Mouse (Mus musculus): ENCODE measurements around the gene Olfr1427. TPM values are rescaled to one million over a fixed set of nuclear protein-coding genes. Genes with fewer than 3 reads are reported as not detected.
"Not testable (repeated sequence)": the region's sequence is repeated elsewhere in the genome, so short reads cannot be mapped to it uniquely, and the experiment has no call there.

Olfr1427 gene
- polyA plus RNA-seq, 1 experiment, result not detected

- not testable (repeated sequence) for H3K27me3 ChIP-seq (ENCODE audit: control insufficient read depth); H3K9me3 ChIP-seq (ENCODE audit: control insufficient read depth, low read length); H3K4me1 ChIP-seq (ENCODE audit: control insufficient read depth); H3K4me3 ChIP-seq (replicated peaks); H3K36me3 ChIP-seq (ENCODE audit: control insufficient read depth)
These were observed 40.6 kb downstream of the Olfr1427 start, which contains the start of gene Olfr1424 for GRCm38 (mm10) chr19:12062582-12062981. Gene Olfr1424, minus strand, starts transcription at chr19:12062682.

Other genes with a start within 250 kb of the Olfr1427 start
- gene Olfr1418, start 242.3 kb downstream of the Olfr1427 start, polyA plus RNA-seq (2012), result not detected in 2 replicates
- gene Olfr1419, start 228.2 kb downstream of the Olfr1427 start, polyA plus RNA-seq (2012), result not detected in 2 replicates
- gene Olfr1420, start 216.8 kb downstream of the Olfr1427 start, polyA plus RNA-seq (2012), result not detected in 2 replicates
- 0.16 and 0.23 TPM in 2 replicates for gene Patl1, start 190.9 kb downstream of the Olfr1427 start, polyA plus RNA-seq (2012)
- gene Osbp, start 137.4 kb downstream of the Olfr1427 start, polyA plus RNA-seq (2012), result 0.53 and 0.59 TPM in 2 replicates
- gene Olfr1423, start 62.0 kb downstream of the Olfr1427 start, polyA plus RNA-seq (2012), result not detected in 2 replicates
- not detected in 2 replicates for gene Olfr1424, start 40.7 kb downstream of the Olfr1427 start, polyA plus RNA-seq (2012)
- not detected in 2 replicates for gene Olfr1425, start 25.6 kb downstream of the Olfr1427 start, polyA plus RNA-seq (2012)
- not detected in 2 replicates for gene Olfr1426, start 11.3 kb downstream of the Olfr1427 start, polyA plus RNA-seq (2012)
- not detected in 2 replicates for gene Olfr1428, start 12.6 kb upstream of the Olfr1427 start, polyA plus RNA-seq (2012)
- gene Olfr76, start 19.9 kb upstream of the Olfr1427 start, polyA plus RNA-seq (2012), result not detected in 2 replicates
- not detected in 2 replicates for gene Olfr1555-ps1, start 66.8 kb upstream of the Olfr1427 start, polyA plus RNA-seq (2012)
- gene Olfr1431, start 97.3 kb upstream of the Olfr1427 start, polyA plus RNA-seq (2012), result not detected in 2 replicates
- gene Olfr1432, start 129.3 kb upstream of the Olfr1427 start, polyA plus RNA-seq (2012), result not detected in 2 replicates
- not detected in 2 replicates for gene Olfr262, start 138.3 kb upstream of the Olfr1427 start, polyA plus RNA-seq (2012)
- not detected in 2 replicates for gene Olfr235, start 157.7 kb upstream of the Olfr1427 start, polyA plus RNA-seq (2012)
- gene Olfr1434, start 176.5 kb upstream of the Olfr1427 start, polyA plus RNA-seq (2012), result not detected in 2 replicates
- gene Olfr1436, start 195.8 kb upstream of the Olfr1427 start, polyA plus RNA-seq (2012), result not detected in 2 replicates
- gene Olfr1437, start 221.8 kb upstream of the Olfr1427 start, polyA plus RNA-seq (2012), result not detected in 2 replicates
- gene Olfr1438-ps1, start 232.6 kb upstream of the Olfr1427 start, polyA plus RNA-seq (2012), result not detected in 2 replicates